Mouse (Mus musculus): ENCODE data around the gene Efna3. TPM values are rescaled to one million over a fixed set of nuclear protein-coding genes. Genes with fewer than 3 reads are reported as not detected.

Efna3 gene
- total RNA-seq, 2 experiments from 2014 or later: 57.8 to 62.7 TPM

GRCm38 (mm10) chr3:89288503-89288928 lies 34.2 kb downstream of the Efna3 start:
- DNase-seq (ENCODE audit: low spot score in 2 of 2): no peak

GRCm38 (mm10) chr3:89287286-89287685 lies 35.5 kb downstream of the Efna3 start:
- DNase-seq (ENCODE audit: low spot score in 2 of 2): no peak

DNA sequence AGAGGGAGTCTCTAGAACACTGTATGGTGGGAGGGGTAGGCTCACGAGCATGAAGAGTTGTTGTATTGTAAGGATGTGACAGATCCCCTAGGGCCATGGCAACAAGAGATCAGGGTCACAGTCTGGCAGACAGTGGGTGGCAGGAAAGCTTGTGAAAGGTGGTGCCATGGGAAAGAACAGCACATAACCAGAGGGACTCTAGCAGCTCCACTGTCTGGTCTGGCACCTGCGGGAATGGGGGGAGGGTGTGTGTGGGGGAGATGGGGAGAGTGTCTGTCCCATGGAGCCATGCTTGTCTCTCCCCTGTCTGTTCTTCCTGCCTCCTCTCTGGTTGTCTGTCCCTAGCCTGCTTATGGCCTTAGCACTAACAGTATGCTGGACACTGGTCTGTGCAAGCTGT lies 37.2 kb downstream of the Efna3 start:
- no peak for DNase-seq (ENCODE audit: low spot score in 2 of 2)

DNA sequence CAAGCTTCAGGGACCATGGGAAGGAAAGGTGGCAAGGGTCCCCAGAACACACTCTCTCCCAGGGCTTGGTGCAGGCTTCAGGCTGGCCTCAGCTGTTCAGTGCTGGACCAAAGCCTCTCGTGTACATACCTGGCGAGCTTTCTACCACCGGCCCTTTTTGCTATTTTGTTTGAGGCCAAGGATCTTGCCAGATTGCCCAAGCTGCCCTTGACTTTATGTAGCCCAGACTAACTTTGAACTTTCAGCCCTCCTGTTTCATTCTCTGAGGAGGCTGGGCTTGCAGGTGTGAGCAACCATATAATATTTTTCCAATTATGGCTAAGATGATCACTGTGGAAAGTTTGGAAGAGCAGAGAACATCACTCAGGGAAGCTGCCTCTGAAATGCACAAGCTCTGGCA lies 38.5 kb downstream of the Efna3 start:
- DNase-seq (ENCODE audit: low spot score in 2 of 2): no peak

DNA sequence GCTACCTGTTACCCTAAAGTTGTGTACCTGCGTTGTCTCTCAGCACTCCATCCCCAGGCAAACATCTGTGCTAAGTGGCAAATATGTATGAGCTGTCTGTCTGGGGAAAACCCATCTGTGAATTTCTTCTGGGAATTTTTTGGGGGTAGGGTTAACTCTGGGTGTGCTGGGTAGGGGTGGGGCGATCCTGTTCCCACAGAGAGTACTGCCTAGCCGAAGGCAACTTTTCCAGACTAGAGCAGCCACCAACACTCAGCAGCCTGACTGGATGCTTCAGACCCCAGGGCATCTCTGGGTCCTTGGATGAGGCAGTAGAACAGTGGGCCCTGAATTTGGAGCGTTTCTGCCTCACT lies 40.5 kb downstream of the Efna3 start:
- no peak for DNase-seq (ENCODE audit: low spot score in 2 of 2)

GRCm38 (mm10) chr3:89281579-89282290 lies 41.0 kb downstream of the Efna3 start:
- DNase-seq (ENCODE audit: low spot score in 2 of 2): peak; percentile 81 to 88

- DNase-seq (ENCODE audit: low spot score in 2 of 2): peak in 1 of 2 experiments; percentile 35
Measured at GRCm38 (mm10) chr3:89280606-89281511, 41.9 kb downstream of the Efna3 start, which contains the start of gene Efna1. Gene Efna1 (minus strand): TSS chr3:89281142.

DNA sequence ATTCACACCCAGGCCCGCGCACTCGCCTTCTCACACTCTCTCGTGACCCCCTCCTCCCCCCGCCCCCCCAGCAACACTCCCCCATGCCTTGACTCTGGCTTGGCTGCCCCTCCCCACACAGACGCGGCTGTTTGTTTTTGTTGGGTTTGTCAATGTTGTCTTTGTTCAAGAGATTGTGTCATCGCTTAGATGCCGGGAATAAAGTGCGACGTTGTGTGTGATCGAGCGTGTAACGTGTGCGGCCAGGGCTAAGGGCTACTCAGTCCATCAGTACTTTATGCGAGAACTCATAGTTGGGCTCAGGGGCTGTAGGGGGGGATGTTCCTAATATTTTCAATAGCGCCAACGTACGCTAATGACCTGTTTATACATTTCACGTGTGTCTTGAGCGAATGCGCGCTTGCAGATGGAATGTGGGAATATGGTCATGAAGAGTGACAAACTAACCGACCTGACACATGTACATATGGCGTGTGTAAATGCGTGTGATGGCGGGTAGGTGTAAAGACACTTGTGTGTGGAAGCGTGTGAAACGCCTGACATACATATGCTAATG lies 42.6 kb downstream of the Efna3 start:
- no peak for DNase-seq (ENCODE audit: low spot score in 2 of 2)

DNA sequence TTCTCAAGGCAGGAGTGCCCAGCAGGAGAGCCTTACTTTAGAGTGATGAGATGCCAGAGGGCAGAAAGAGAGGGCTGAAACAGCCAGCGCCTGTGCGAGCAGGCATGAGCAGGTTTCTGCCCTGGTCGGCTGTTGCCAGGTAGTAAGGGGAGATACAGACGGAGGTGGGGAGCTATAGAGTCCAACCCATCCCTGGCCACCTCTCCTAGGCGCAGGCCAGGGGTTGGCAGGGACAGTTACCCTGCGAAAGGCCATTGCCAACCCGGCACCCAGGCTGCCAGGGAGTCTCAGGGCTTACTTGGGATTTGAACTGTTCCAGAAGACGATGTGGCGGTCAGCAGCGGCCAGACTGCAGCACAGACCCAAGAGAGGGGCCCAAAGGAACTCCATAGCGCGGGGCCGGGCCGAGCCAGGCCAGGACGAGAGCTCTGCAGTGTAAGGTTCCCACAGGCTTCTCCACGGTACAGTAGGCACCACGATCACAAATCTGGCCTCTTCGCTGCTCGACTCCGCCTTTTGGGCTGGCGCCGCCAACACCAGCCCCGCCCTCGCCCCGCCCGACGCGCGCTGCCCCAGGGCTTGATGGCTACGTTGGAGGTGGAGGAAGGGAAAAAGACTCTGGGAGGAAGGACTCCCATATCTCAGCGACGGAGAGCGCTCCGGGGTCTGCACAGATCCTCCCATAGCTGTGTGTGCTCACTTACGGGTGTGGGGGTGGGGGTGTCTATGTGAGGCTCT lies 43.4 kb downstream of the Efna3 start:
- peak; percentile 70 to 75 for DNase-seq (ENCODE audit: low spot score in 2 of 2)

DNA sequence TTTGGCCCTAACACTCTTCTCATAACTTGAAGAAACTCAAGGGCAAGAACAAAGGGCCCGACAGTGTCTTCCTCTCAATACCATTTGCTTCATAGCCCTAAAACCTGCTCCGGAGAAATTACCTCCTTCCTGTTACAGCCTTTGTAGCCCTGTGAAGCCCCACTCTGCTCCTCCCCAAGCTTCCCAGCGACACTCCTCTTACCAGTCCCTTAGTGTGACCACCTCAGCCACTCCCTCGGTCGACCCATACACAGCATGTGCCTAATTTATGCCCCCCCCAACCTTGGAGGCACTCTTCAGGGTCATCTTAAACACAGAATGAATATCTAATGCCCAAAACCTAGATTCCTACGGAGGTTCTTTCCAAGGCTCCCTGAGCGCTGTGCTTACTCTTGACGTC lies 44.1 kb downstream of the Efna3 start:
- no peak for DNase-seq (ENCODE audit: low spot score in 2 of 2)

- no peak for DNase-seq (ENCODE audit: low spot score in 2 of 2)
Measured at GRCm38 (mm10) chr3:89278107-89278506, 44.7 kb downstream of the Efna3 start.

DNA sequence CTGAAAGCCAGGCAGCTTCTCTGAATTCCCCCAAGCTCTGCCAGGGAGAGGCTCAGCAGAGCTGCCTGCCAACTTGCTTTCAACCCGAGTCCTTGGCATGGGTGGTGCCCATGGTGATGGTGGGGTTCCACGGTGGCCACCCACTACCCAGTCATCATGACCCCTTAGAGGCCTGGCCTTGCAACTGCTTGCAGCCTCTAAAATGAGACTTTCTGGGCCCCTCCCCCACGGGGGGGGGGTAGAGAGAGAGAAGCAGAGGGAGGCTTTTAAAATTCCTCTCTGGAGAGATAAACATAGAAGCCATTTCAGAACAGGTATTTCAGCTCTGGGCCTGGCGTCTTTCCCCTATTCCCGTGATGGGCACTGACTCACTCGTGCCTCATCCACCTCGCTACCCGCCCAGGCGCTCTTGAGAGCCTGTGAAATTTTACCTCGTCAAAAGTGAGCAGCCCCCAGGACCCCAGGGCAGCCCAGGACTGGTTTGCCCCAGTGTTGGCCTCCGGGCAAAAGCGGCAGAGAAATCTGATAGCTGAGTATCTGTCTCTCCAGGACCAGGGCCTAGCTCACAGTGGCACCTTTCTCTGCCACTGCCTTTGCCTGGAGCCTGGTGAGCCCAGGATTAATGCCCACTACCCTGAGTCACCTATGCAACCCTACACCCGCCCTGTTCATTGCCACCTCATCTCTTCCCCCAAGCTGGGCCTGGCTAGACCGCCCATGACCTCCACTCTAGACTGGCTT lies 45.3 kb downstream of the Efna3 start:
- DNase-seq (ENCODE audit: low spot score in 2 of 2): no peak

GRCm38 (mm10) chr3:89276061-89276460 lies 46.7 kb downstream of the Efna3 start:
- DNase-seq (ENCODE audit: low spot score in 2 of 2): no peak

DNA sequence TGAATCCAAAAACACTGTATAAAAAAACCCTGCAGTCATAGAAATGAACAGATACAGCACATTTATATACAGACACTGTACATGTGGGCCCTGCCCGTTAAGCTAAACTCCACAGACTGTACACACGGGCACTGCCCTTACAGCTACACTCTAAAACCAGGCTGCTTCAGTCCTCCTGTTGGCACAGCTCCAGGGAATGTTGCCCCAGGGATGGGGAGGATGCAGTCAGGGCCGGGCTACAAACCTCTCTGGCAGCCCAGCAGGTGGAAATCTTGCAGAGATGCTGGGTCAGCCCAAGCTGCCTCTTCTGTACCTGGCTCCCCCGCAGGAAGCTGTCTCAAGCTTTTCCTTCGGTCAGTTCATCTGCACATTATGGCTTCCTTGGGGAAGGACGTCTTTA lies 51.0 kb downstream of the Efna3 start:
- DNase-seq (ENCODE audit: low spot score in 2 of 2): no peak

- DNase-seq (ENCODE audit: low spot score in 2 of 2): peak; percentile 48 to 66
Measured at GRCm38 (mm10) chr3:89270891-89271290, 51.9 kb downstream of the Efna3 start.

GRCm38 (mm10) chr3:89270051-89270755 lies 52.6 kb downstream of the Efna3 start, which contains the start of gene Slc50a1:
Gene Slc50a1 (minus strand): TSS chr3:89270570.
- DNase-seq (ENCODE audit: low spot score in 2 of 2): peak; percentile 84 to 85

- no peak for DNase-seq (ENCODE audit: low spot score in 2 of 2)
Measured at GRCm38 (mm10) chr3:89268916-89269315, 53.8 kb downstream of the Efna3 start.

DNA sequence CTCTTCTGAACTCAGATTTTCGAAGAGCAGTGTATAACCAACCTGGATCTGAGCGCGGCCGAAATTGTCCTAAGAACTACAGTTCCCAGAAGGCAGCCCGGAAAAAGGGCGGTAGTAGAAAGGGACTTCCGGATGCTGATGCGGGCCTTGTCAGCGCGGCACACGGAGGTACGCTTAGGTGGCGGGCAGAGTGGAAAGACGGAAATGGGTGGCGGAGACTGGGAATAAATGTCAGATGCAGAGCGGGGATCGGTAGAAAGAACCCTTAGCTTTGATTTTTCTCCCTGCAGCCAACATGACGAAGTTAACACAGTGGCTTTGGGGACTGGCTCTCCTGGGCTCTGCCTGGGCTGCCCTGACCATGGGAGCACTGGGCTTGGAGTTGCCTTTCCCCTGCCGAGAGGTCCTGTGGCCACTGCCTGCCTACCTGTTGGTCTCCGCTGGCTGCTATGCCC lies 56.3 kb downstream of the Efna3 start:
- DNase-seq (ENCODE audit: low spot score in 2 of 2): peak; percentile 76 to 87

Measured in layer of hippocampus, postnatal 14 days (tissue).